Mouse (Mus musculus) embryo, embryonic 10 days (tissue): Measurements from ENCODE around the gene Pigo.
"Not testable (repeated sequence)": the region's sequence is repeated elsewhere in the genome, so short reads cannot be mapped to it uniquely, and the experiment has no call there.

Source experiments
- DNase-seq: peaks from one replicate; pipeline ENCODE4 v3.0.0-alpha.2; 2015; ENCODE audit warnings: low spot score

Gene Pigo

GRCm38 (mm10) chr4:43001272-43001671, 24.3 kb downstream of the Pigo start:
- no peak for DNase-seq

- peak; percentile 100 for DNase-seq
Measured at GRCm38 (mm10) chr4:43000141-43000986, 25.3 kb downstream of the Pigo start, which contains the start of gene Vcp. Gene Vcp (minus strand): TSS chr4:43000507.

DNA sequence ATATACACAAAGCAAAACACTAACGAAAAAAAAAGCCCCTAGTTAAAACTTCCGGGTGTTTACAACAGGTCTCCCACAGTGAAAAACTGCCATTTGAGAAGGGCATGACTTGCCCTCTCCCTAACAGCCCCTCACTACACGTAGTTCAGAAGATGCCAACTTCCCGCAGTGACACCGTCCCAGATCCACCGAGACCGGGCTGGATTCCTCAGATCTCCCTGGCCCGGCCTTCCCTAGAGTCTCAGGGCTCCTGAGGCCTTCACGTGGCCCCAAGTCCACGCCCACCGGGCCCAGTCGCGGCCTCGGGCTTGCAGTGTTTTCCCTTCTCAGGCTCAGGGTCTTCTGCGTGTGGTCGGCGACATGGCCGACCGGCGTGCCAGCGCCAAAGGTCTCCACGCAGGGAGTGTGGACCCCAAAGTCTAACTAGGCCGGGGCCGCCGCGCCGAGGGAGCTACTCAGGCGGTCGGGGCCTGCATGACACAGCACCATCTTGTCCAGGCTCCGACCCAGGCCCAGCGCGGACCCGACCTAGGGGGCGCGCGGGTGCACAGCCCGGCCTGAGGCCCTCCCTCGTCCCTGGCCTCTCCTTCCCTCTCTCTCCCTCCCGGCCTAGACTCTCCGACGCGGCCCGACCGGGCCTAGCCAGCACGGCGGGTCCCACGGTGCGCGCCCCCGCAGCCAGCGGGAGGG, 26.0 kb downstream of the Pigo start:
- DNase-seq: peak; percentile 76

GRCm38 (mm10) chr4:42998022-42998421, 27.6 kb downstream of the Pigo start:
- DNase-seq: no peak

DNA sequence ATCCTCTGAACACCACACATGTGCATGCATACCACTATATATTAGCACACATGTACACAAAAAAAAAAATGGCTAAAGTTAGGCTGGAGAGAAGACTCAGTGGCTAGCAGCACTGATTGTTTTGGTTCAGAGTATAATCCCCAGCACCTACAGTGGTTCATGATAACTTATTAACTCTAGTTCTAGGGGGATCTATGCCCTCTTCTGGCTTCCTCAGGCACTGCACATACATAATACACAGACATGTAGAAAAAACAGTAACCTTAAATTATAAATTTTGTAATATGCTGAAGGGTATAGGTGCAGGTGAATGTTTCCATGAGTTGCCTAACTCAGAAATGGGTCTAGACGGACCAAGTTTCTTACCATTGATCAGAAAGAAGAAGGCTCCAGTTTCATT, 37.3 kb downstream of the Pigo start:
- no peak for DNase-seq

- not testable (repeated sequence) for DNase-seq
Measured at GRCm38 (mm10) chr4:42980467-42980866, 45.2 kb downstream of the Pigo start.

DNA sequence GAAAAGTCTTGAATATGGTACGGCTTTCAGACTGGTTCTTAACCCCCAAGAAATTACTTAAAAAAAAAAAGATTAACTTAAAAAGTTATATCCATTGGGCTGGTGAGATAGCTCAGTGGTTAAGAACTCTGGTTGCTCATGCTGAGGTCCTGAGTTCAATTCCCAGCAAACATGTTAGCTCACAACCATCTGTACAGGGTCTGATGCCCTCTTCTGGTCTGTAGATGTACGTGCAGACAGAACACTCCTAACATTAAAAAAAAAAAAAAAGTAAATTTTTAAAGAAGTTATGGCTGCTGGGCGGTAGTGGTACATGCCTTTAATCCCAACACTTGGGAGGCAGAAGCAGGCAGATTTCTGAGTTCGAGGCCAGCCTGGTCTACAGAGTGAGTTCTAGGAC, 47.6 kb downstream of the Pigo start:
- no peak for DNase-seq

DNA sequence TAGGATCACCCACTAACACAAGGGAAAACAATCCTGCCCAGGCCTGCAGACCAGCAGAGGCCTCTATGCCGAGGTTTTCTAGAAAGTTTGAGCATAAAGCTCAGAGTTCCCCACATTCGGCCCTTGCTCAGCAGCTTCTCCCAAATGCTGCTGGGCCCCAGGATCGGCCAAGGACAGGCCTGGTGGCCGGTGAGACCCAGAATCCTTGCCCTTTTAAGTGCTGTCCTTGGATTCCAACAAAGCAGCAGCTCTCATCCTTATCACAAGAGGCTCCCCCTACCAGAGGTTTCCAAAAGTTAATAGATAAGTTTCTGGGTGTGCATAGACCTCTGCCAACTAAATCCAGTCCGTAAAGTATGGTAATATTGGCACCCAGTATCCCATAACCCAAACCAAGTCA, 51.8 kb downstream of the Pigo start:
- DNase-seq: no peak

- no peak for DNase-seq
Measured at GRCm38 (mm10) chr4:42972952-42973351, 52.7 kb downstream of the Pigo start.

- no peak for DNase-seq
Measured at GRCm38 (mm10) chr4:42969304-42969703, 56.3 kb downstream of the Pigo start, which contains the start of gene 1700022I11Rik. Gene 1700022I11Rik (plus strand): TSS chr4:42969604.
